Mouse (Mus musculus) Patski (cell line): ENCODE data around the gene Gm28048. TPM values are rescaled to one million over a fixed set of nuclear protein-coding genes. Genes with fewer than 3 reads are reported as not detected.

Experiments
- ATAC-seq: fragments of 100-300 bp; one replicate; pipeline ENCODE4 v1.8.0; 2021
- CTCF ChIA-PET: fragments of 350-600 bp; sonication (Branson Sonifier 250); formaldehyde crosslinking; loops from one replicate; lab custom pipeline; 2022; ENCODE audit warnings: inconsistent platforms; lab: Charles Lee
- POLR2A ChIA-PET: fragments of 350-600 bp; sonication (Branson Sonifier 250); formaldehyde crosslinking; loops from one replicate; lab custom pipeline; 2022; ENCODE audit warnings: antibody characterized with exemption, inconsistent platforms; lab: Charles Lee
- DNase-seq: peaks from one replicate; pipeline ENCODE4 v3.0.0-alpha.2; 2011; ENCODE audit warnings: low read depth, low spot score
- H3K27me3 ChIP-seq: fragments of 371-371 bp; one replicate; pipeline ENCODE4 v1.5.1; 2021
- CTCF ChIP-seq: fragments of 100-300 bp; IDR thresholded peaks from one replicate; pipeline ENCODE4 v1.5.1; 2021
- in situ Hi-C: fragments of 300-500 bp; cut with MboI; formaldehyde crosslinking; loops from 3 replicates; pipeline ENCODE4 v1.11.1; 2018; ENCODE audit warnings: low pct_unique_long_range_greater_than_20kb, mixed read lengths
- polyA plus RNA-seq: library from polyadenylated mRNA; unstranded; gene quantifications from one replicate; pipeline ENCODE4 v1.2.3, GENCODE M21; 2021

Gene Gm28048
- polyA plus RNA-seq, result 14.7 TPM

DNA sequence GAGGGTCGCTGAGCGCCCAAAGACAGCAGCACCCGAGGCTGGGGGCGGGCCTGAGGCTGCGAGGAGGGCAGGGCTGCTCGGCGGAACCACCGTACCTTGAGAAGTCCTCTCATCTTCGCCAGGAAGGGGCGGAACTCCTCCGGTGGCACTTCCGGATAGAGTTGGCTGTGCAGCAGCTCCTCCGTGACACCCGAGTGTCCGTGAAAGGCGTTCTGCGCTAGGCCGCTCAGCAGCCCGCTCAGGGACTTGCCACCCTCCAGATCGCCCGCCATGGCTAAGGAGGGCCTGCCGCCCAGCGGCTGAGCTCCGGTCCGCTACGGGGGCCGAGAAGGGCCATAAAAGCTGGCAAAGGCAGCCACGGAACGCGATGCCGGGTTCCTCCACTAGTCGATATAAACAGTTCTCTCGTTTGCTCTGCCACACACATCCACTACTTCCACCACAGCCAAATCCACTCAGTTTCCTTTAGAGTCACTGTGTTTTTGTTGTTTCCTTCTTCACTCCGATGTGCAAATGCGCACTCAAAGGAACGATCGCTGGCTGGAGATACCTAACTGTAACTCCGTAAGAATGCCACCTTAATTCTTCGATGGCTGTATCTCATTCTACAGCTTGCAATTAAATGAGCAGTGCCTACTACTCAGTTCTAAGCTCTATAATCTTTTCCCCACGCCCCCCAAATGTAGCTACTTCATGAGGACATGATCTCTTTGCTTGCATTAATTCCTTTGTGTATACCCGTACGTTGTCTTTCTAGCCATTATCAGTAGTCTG, at the start of gene Gm28048, which contains the start of gene Commd1:
Gm28048 (minus strand) TSS at position 107 of the 774 bp plus-strand sequence.
Commd1 (minus strand) TSS at position 399 of the 774 bp plus-strand sequence.
- in situ Hi-C loops, result loop anchor here (25.0 kb wide), 2 partner anchors 580 to 780 kb away; partner anchors contain the start of gene Rel
- ATAC-seq (peak; percentile 95), DNase-seq (no peak)
- CTCF ChIA-PET, result interaction anchor here (1.0 to 1.4 kb wide), 7 partner anchors 9 to 356 kb away, joined by 3 to 6 read pairs (median 3); no protein-coding TSS in a partner anchor
- POLR2A ChIA-PET, result interaction anchor here (0.8 to 1.8 kb wide), 3 partner anchors 8 to 22 kb away, joined by 3 to 4 read pairs (median 3); partner anchors contain the start of gene Cct4
- TF ChIP-seq CTCF, result peak; percentile 69
- no peaks in the 10 kb centered on the region for H3K27me3 ChIP-seq

GRCm38 (mm10) chr11:23029399-23029798, 47.5 kb upstream of the Gm28048 start:
- ATAC-seq, result no peak
- ChIA-PET CTCF (no interaction called here), POLR2A (no interaction called here)
- in situ Hi-C loops, result no loop called here
- no peak for TF ChIP-seq CTCF
- DNase-seq, result no peak
- H3K27me3 ChIP-seq, result no peaks in the 10 kb centered on the region

DNA sequence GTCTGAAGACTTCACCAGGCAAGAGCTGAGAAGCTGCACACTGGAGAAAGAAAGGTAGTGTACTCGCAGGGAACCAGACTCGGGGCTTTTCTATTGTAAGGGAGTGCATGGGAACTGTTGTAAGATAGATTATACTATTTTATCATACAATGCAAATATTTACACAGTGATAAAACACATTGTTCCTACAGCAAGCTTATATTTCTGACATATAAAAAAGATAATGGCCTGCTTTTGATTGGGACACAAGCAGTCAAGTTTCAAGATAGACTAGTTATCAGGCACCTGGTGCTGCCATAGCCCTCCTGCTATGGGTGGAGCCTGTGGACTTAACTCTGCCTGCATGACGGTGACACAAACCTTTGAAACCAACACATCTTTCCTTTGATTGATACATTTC, 47.1 kb upstream of the Gm28048 start:
- no peak for TF ChIP-seq CTCF
- ChIA-PET POLR2A (no interaction called here), CTCF (no interaction called here)
- DNase-seq, result no peak
- in situ Hi-C loops, result no loop called here
- H3K27me3 ChIP-seq, result no peaks in the 10 kb centered on the region
- ATAC-seq, result no peak

DNA sequence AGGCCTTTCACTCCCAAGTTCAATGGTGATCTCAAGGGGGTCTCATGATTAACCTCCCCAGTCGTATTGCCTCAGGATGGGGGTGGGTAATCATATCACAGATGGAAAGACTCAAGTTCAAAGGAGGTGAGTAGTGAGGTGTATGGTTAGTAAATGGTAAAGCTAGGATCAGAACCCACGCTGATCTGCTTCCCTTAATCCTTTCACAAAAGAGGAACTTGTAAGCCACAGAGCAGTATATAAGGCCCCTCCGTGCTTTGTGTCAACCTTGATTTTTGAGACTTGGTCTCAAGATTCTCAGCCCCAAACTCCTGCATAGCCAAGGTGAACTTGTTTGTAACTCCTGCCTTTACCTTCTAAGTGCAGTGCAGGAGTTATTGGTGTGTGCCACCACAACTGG, 42.3 kb upstream of the Gm28048 start:
- no peak for DNase-seq
- in situ Hi-C loops, result no loop called here
- no peak for TF ChIP-seq CTCF
- ATAC-seq, result no peak
- ChIA-PET POLR2A (interaction anchor here (1.0 kb wide), 1 partner anchor 17 kb away, joined by 3 read pairs; the partner anchor contains the start of gene Fam161a), CTCF (interaction anchor here (1.3 kb wide), 1 partner anchor 11 kb away, joined by 3 read pairs; no protein-coding TSS in a partner anchor)
- H3K27me3 ChIP-seq, result no peaks in the 10 kb centered on the region

DNA sequence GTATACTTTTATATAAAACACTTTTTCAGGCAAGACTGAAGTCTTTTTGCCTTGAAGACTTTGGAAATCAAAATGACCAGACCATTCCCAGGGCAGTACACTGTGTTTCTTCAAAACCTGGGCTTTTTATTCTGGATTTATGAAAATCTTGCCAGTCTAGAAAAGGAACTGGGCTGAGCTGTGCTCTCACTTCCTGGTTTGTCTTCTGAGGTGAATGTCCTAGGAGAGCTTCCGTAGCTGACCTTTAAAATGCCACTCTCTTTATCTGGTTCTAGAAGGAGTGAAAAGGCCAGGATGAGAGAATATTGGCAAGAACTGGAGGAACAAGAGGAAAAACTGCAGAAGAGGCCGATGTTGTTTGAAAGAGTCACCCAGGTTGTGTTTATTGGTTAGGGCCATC, 41.3 kb upstream of the Gm28048 start:
- ChIA-PET POLR2A (no interaction called here), CTCF (interaction anchor here (1.3 kb wide), 1 partner anchor 9 kb away, joined by 4 read pairs; no protein-coding TSS in a partner anchor)

DNA sequence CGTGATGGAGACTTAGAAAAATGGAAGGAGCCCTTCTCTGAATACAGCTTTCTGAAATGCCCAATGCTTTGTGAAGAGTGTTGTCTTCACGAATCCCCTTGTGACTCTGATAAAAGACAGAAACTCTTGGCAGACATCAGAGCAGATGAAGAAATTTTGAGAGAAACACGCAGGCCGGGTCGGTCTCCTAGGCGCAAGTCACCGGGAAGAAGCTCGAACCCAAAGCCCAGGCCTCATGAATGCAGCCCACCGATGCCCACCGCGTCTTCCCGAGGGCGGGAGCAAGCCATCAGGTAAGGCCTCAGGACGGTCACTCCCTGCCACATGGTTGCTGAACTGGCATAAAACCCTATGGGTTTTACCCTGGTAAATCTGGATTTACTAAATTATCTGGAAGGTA, 39.0 kb upstream of the Gm28048 start:
- ATAC-seq, result no peak
- ChIA-PET POLR2A (no interaction called here), CTCF (no interaction called here)
- TF ChIP-seq CTCF, result no peak
- in situ Hi-C loops, result no loop called here
- no peak for DNase-seq
- H3K27me3 ChIP-seq, result no peaks in the 10 kb centered on the region

More for the DNA sequence above, 41.3 kb upstream of the Gm28048 start:
- no peak for ATAC-seq
- in situ Hi-C loops, result no loop called here
- no peak for TF ChIP-seq CTCF
- H3K27me3 ChIP-seq, result no peaks in the 10 kb centered on the region
- no peak for DNase-seq

GRCm38 (mm10) chr11:23020116-23020770, 38.4 kb upstream of the Gm28048 start:
- POLR2A ChIA-PET, result no interaction called here
- CTCF ChIA-PET, result no interaction called here
- H3K27me3 ChIP-seq, result no peaks in the 10 kb centered on the region
- in situ Hi-C loops, result no loop called here
- DNase-seq (no peak), ATAC-seq (no peak)
- TF ChIP-seq CTCF, result no peak

DNA sequence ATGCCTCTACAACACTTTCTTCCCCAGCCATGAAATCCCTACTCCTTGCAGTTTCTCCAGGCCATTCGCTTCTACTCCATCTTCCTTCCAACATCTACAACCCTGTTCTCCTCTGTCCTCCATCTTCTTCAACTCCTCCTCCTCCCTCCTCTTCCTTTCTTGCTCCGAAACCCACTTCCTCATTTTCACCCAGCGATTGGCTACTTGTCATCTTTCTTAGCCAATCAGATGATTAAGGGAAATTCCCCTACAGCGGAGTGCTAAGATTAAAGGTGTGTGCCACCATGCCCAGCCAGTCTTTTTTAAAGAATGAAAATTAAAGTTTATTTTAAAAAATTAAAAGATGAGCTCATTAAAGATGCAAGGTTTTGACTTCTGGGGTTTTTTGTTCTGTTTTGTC, 36.1 kb upstream of the Gm28048 start:
- no peak for ATAC-seq
- no peak for TF ChIP-seq CTCF
- in situ Hi-C loops, result no loop called here
- CTCF ChIA-PET, result interaction anchor here (1.2 kb wide), 1 partner anchor 10 kb away, joined by 5 read pairs; the partner anchor contains the start of gene Fam161a
- POLR2A ChIA-PET, result no interaction called here
- DNase-seq, result no peak
- no peaks in the 10 kb centered on the region for H3K27me3 ChIP-seq

DNA sequence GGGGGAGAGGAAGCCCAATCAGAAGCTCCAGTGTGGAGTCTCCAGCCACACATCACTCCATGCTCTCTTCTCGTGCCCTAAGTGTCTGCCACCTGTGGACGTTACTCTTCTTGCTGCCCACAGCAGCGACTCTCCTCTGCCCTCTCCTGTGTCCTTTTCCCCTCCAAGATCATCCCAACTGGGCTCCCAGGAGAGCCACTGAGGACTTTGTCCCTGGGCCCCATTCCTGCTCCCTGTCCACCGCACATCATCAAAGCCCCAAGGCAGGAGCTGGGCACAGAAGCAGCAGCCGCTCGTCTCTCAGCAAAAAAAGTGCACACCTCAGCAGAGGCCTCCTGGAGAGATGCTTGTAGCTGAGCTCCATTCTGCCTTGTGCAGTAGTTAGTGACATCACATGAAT, 33.1 kb upstream of the Gm28048 start:
- in situ Hi-C loops, result no loop called here
- no peak for ATAC-seq
- CTCF ChIA-PET, result no interaction called here
- H3K27me3 ChIP-seq, result no peaks in the 10 kb centered on the region
- POLR2A ChIA-PET, result interaction anchor here (0.7 kb wide), 1 partner anchor 130 kb away, joined by 3 read pairs; no protein-coding TSS in a partner anchor
- no peak for DNase-seq
- no peak for TF ChIP-seq CTCF

GRCm38 (mm10) chr11:23013580-23014294, 31.8 kb upstream of the Gm28048 start:
- ChIA-PET CTCF (interaction anchor here (1.1 to 1.2 kb wide), 2 partner anchors 9 to 11 kb away, joined by 3 to 4 read pairs; no protein-coding TSS in a partner anchor), POLR2A (no interaction called here)
- no peaks in the 10 kb centered on the region for H3K27me3 ChIP-seq
- in situ Hi-C loops, result no loop called here
- peak; percentile 59 for TF ChIP-seq CTCF
- ATAC-seq (no peak), DNase-seq (no peak)
